Mouse (Mus musculus): ENCODE data around the gene Zfp472. TPM values are rescaled to one million over a fixed set of nuclear protein-coding genes. Genes with fewer than 3 reads are reported as not detected.

The Zfp472 gene
- total RNA-seq (2021): 1 to 10 TPM; 4.7 to 5.0 TPM

DNA sequence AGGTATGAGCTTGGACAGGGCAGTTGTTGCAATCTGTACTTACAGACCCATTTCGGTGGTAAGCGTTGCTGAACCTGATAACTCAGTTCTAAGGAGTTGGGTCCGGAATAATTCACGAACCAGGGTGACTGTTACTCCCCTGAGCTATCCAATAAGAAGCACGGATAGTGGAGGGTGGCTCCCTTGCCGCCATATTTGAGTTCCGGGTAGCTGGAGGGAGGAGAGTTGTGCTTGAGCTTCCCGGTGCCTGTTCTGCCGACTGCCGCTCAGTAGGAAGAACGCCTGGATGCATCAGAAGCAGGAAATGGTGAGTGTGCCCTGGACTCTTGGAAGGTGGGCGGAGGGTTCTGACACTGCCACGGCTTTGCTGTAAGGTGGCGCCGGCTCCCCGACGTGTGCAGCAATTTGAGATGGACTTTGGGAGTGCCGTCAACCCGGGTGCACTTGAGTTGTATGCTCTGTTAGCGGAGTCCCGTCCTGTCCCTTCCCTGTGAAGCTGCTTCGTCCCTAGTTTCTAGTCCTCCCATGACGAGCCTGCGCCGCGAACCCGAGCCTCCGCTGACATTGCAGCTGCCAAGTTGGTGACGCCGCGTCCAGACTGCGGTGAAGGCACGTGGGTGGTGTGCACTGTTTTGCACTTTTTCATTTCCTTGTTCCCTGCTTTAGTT lies at the start of gene Zfp472:
Gene Zfp472 (plus strand): TSS at position 192 of the 668 bp plus-strand sequence.
- DNase-seq: peak; percentile 86 to 92

DNA sequence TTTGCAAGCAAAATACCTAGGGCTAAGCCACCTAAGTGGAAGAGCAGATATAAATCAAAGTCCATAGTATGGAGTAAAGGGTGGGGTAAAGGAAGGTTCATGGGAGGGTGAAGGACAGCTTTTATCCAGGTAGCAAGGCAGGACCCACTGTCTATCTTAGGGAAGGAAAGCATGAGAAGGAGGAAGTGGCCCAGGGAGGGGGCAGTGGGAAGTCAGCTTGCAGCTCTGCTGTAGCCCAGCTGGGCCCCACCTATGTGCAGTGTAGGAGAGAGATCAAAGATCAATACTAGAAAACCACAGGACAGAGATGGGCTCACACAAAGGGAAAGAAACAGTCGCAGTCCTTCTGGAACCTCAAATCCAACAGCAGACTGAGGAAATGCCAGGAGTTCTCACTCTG lies 49.5 kb upstream of the Zfp472 start:
- DNase-seq: no peak

DNA sequence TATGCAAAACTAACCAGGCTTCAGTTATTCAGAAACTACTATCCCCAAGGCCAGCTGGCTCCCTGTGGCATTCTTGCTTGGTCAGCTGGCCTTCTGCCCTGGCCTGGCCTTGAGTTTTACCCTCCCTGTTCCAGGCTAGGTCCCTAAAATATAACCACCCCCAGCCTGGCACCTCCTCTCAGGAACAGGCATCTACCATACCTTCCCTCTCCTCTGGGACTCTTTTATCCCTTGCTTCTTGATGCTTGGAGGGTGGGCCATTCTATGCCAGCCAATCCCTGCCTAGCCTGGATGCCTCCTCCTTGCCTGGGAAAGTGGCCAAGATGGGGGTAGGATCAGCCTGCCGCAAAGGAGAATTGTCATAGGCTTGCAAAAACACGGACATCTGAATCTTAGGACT lies 48.5 kb upstream of the Zfp472 start, which contains the start of gene Cyp4f14:
Gene Cyp4f14 (minus strand): TSS at position 212 of the 400 bp plus-strand sequence.
- peak in 1 of 2 experiments; percentile 11 for DNase-seq

DNA sequence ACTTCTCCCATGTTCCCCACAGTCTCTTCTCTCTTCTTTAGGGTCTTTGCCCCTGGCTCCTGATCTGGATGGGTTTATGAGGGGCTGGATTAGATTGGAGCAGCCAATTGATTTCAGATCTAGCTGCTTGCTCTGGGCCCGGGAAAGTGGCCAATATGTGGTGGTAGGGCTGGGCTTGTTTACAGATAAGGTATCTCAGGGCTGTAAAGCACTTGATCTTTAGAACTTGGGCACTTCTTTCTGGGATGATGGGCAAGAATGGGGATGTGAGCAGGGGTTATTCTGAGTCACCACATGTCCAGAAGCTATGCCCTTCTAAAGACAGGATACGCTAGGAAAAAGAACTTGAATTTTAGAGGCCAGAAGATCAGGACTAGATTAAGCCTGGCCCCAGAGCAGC lies 46.5 kb upstream of the Zfp472 start:
- no peak for DNase-seq

DNA sequence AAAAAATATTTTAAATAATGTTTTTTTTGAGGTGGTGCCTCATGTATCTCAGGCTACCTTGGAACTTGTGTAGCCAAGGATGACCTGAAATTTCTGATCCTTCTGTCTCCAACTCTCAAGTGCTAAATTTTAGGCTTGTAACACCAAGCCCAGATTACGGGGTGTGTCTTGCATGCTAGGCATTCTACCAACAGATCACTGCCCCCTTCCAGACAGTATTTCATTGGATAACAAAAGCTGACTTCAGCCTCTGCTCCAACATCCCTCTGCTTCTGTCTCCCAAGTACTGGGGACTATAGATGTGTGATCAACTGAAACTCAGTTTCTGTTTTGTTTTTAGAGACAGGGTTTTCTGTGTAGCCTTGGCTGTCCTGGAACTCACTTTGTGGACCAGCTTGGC lies 41.9 kb upstream of the Zfp472 start:
- DNase-seq: no peak

DNA sequence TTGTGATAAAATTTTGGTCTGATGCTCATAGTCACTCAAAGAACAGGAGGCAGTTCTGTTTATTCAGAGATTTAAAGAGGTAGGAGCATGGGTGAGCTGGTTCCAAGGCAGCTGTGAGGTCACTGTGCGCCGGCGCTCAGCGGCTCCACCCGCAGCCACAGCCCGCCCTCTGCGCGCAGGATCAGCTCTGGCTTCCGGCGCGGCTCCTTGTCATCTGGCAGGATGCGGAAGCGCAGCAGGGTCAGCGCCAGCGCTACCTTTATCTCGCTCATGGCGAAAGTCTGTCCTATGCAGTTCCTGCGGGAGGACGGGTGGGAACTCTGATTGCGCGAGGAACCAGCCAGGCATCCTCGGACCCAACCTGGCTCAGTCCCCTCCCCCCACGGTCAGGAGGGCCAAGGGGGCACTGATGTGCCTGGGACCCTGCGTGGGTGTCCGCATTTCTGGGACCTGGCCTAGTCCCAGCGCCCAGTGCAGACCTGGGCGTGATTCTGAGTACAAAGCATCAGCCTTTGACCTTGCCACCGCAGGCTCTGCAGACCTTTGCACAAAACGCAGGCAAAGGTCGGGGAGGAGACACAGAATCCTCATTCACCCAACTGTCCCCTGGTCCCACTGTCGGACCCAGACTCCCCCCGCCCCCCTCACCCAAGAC lies 40.8 kb upstream of the Zfp472 start:
- peak; percentile 55 to 62 for DNase-seq

DNA sequence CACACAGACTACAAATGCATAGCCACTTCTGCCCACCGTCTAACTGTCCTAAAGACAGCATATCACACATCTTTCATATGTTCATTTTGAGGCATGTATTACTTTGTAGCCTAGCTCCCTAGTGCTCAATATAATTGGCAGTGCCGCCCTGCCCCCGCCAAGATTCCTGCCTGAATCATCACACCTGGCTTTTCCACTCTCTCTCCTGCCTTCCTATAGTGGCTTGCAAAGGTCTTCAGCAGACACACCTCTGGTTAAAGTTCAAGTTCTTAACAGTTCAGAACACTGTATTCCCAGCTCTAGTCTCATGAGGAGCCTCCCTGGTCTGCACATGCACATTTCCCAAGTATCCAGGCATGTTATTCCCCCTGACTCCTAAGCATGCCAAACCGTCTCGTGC lies 37.8 kb upstream of the Zfp472 start:
- no peak for DNase-seq

DNA sequence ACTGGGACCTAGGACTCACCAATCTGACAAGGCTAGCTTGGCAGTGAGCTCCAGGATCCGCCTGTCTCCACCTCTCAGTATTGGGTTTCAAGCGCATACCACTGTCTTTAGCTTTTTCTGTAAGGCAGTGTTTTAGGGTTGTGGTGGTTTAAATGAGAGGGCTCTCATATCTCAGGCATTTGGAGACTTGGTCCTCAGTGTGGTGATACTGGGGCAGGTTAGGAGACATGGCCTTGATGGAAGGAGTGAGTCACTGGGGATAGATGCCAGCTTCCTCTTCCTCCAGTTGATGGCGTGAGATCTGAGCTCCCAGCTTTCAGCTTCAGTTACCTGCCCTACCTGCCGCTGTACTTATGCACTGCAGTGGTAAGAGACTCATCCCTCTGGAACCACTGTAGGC lies 25.8 kb upstream of the Zfp472 start:
- DNase-seq: no peak

DNA sequence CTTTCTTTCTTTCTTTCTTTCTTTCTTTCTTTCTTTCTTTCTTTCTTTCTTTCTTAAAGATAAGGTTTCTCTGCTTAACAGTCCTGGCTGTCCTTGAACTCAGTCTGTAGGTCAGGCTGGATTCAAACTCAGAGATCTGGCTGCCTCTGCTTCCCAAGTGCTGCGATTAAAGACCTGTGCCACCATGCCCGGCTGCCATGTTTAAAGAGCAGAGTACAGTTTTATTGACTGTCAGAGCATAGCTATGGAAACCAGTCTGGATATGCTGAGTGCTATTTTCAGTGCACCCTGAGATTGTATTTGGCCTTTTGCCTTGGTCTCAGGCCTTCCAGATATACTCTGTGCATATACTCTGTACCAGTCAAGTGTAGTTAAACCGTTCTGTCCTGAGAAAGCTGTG lies 22.0 kb upstream of the Zfp472 start:
- DNase-seq: no peak

DNA sequence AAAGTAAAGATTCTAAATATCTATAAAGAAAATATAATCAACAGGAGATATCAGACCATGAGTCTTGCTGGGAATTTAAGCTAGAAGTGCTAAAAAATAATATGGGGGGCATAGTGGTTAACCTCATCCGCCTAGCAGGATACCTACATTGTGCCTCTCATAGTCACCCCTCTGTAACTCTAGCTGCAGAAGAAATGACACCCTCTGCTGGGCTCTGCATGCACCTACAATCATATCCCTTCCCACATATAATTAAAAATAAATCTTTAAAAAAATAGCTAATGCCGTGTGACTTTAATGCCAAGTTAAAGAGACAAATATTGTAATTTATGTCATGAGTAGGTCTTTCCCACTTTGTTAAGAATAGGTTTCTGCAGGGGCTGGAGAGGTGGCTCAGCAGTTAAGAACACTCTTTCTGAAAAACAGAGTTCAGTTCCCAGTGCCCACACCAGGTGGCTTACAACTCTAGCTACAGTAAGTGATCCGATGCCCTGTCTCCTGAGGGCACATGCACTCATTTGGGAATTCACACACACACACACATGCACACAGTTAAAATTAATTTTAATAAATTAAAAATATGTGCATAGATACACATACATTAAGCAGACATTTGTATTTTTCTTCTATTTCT lies 21.1 kb upstream of the Zfp472 start:
- no peak for DNase-seq

DNA sequence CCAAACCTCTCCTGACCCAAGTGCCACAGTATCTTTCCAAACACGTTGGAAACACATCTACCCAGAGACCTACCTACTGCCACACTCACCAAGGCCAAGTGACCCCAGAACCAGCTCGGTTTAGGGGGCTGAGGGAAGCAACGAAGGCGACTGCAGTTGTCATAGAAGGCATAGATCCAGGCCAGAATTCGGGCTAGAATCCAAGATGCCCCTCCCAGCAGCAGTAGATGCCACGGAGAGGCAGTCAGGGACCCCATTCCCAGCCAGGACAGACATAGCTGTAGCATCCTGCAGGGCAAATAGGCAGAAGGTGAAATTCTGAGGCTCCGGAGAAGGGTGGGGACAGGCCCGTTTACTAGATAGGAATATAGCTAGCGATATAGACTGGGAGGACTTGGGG lies 18.9 kb upstream of the Zfp472 start:
- no peak for DNase-seq

DNA sequence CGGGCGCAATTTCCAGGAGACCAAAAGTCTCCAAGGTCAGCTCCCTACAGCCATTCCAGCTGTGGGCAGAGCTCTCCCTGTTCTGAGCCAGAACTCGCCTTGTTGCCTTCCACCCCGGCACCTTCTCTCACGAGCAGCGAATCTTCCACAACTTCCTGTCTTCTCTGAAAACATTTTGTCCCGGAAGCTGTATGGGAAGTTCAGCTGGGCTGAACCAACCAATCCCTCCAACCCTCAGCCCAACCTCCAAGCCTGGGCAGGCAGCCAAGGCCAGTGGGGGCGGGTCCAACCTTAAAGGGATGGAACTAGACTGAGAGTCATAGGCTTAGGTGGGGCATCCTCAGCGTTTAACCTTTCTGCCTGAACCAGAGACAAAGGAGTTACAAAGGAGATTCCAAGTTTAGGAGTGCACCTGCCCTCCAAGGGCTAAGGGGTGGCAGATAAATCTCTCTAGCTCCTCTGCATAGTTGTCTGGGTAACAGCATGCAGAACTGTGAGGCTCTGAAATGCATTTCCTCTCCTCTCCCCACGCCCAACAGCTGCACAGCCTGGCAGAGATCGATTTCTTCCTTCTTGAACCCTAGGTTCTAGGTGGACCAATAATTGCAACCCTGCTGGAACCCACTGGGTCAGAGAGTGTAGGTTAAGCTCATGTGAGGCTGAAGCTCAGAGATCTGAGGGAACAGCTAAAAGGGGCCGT lies 18.2 kb upstream of the Zfp472 start, which contains the start of gene Cyp4f13:
Gene Cyp4f13 (minus strand): TSS at position 188 of the 700 bp plus-strand sequence.
- peak; percentile 93 to 94 for DNase-seq

DNA sequence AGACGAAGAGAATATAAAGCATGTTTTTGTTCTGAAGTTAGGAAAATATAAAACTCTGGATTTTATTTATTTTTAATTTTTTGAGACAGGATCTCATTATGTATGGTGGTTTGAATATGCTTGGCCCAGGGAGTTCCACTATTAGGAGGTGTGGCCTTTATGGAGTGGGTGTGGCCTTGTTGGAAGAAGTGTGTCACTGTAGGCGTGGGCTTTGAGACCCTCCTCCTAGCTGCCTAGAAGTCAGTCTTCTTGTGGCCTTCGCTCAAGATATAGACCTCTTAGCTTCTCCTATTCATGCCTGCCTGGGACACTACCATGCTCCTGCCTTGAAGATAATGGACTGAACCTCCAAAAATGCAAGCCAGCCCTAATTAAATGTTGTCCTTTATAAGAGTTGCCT lies 15.5 kb upstream of the Zfp472 start:
- no peak for DNase-seq

DNA sequence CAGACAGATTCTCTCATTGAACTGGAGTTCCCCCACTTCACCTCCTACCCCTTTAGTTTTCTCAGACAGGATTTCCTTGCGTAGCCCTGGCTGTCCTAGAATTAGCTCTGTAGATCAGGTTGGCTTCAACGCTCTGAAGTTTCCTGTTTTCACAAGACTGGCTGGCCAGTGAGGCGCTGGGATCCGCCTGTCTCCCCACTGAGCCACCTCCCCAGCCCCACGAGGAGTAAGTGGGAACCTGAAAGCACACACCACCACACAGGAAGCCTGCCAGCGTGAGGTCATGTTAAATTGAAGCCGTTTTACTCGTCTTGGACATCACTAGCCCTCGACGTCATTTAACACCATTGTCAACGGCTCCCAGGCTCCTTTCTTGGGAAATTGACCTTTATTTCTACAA lies 14.6 kb upstream of the Zfp472 start:
- DNase-seq: no peak

DNA sequence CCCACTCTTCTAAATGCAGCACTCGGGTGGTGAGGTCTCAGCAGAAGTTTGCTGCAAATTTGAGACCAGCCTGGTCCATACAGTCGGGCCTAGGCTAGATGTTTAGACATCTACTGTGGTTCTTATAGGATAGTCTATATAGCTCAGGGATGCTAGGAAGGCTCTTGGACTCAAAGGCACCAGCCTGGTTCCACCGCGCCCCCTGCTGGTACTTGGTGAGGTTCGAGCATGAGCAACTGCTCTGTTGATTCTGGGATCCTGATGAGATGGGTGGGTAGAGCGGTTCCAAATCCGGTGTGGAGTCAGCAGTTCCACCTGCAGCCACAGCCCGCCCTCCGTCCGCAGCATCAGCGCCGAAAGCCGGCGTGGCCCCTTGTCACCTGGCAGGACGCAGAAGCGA lies 14.2 kb upstream of the Zfp472 start:
- peak; percentile 77 to 83 for DNase-seq

DNA sequence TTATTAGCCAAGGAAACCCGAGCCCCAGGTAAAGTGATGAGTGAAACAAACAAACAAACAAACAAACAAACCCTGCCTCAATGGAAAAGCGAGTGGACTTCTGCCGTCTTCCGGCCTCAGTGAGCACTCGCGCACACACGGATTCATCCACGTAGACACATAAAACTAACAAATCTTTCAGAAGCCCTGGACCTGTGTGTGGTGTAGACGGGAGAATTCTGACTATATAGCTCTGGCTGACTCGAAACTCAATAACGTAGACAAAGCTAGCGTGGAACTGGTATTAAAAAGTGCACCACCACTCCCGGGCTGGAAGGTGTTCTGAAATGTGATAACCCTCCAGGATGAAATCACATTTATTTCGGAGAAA lies 376 bp upstream of the Zfp472 start:
- DNase-seq: peak in 1 of 2 experiments; percentile 3

DNA sequence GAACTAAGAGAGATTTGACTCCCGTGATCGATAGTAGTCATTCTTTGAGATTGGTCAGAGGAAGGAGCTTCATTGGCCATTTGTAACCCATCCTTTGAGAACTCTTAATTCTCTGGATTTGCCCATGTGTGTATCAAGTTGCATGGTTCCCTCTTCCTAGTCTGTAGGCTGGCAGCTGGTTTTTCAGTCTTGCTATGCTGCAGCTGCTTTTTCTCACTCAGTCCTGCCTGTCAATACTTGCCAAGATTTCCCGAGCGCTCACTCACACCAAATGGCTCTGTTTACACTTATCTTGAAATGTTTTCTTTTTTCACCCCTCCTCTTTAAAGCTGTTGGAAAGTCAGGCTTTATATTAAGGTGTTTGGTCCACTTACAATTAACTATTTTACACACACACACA lies 15.7 kb downstream of the Zfp472 start:
- DNase-seq: no peak

DNA sequence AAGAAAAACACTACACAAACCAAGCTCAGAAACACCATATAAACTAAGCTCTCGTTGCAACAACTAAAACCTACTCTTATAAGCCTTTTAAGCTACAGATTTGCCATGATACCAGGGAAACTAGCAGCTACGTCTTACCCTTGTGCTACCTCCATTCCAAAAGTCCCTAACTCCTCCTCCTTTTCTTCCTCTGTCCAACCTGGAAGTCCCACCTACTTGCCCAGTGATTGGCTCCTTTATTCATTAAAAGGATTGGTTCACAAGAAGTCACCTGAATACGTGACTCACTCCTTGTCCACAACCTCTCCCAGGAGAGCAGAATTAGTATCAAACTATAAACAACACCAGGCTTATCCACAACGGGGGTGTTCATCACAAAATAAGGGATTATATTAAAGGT lies 20.7 kb downstream of the Zfp472 start:
- DNase-seq: no peak

DNA sequence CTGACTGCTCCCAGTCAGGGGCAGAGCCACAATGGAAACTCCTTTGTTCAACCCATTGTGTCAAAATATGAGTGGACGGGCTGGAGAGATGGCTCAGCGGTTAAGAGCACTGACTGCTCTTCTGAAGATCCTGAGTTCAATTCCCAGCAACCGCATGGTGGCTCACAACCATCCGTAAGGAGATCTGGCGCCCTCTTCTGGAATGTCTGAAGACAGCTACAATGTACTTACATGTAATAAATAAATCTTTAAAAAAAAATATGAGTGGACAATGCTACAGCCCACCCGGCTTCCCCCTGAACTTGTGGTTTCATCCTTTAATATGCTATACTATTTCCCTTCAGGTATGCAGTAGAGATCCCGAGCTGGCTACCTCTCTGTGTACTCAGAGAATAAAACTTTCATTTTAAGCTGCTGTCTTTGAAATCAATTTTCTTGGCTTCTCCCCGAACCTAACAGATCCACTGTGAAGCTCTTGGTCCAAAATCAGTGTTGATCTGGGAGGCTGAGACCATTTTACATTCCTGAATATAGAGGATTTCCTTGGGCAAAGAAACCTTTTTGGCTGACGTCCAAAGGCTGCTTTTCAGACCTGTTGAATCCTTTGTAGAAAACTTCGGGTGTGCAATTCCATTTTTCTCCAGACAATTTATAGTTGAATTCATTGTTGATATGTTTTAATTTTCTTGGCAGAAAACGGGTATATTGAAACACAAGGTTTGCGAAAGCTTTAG lies 26.5 kb downstream of the Zfp472 start:
- no peak for DNase-seq

DNA sequence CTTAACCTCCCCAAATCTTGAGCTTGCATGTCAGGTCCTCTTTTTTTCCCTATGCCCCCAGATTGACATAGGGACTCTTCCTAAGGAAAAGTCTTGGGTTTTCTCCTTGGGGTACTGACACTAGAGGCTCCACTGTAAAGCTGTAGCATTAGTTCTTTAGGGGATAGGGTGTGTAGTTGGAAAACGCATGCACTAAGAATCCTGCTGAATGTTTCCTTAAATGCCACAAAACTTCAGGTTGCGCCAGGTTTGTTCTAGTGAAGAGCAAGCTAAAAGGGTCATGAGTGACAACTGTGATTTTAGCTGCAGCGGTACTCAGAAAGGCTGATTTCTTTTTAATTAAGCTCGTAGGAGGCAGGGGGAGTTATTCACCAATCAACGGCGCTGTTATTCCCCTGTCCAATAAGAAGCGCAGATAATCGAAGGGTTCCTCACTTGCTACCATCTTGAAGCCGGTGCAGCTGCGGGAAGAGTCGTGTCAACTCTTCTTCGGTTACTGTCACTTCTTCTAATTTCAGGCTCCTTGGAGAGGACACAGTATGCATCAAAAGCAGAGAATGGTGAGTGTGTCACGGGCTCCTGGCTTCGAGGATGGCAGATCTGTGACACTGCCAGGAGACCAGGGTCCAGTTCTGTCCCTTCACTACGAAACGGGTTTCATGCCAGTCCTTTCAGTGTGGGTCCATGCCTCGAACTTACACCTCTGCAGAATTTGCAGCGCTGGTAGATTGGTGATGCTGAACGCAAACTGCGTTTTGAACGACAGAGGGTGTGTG lies 27.3 kb downstream of the Zfp472 start, which contains the start of gene Zfp952:
Gene Zfp952 (plus strand): TSS at position 431 of the 776 bp plus-strand sequence.
- peak; percentile 78 to 85 for DNase-seq

DNA sequence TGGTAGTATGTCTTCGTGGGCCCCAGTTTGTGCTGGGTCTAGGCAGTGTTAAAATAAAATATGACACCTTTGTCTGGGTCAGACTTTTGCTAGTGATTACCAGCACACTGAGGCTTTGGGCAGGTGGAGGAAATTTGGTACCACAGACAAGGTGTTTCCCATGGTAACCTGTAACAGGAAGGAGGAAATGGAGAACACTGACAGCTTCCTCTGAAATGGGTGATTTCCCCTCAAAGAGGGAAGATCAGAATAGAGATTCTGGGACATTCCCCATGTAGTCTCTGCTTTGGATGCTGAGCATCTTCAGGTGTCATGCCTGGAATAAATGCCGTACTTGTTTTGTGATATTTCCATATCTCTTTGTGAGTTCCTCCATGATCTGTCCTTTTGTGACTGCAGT lies 32.9 kb downstream of the Zfp472 start:
- no peak for DNase-seq

DNA sequence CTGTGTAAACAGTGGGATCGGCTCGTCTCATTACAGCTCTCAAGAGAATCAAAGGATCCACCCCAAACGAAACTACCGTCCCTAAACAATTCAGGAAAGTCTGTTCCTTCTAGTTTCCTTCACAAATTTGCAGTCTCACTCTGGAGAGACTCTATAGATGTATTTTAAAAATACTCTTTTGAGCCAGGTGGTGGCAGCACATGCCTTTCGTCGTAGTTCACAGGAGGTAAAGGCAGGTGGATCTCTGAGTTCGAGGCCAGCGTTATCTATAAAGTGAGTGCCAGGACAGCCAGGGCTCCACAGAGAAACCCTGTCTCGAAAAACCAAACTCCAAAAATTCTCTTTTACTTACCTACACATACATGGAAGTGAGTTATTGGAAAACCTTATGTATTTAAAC lies 42.7 kb downstream of the Zfp472 start:
- no peak for DNase-seq

All from layer of hippocampus, postnatal 36 days (tissue).